Mouse (Mus musculus): ENCODE data around the gene Ssu2.

GRCm38 (mm10) chr6:112327793-112328192, 60.0 kb downstream of the Ssu2 start:
- TF ChIP-seq GATA1 (IDR thresholded peaks at IDR 0.05; ENCODE audit: borderline replicate concordance, low read length): no peak
- no peak for TF ChIP-seq CTCF (IDR thresholded peaks at IDR 0.05; ENCODE audit: low read depth, low read length)
- TF ChIP-seq TAL1 (conservative IDR thresholded peaks at IDR 0.05; ENCODE audit: low read depth, low read length): no peak
- no peak for TF ChIP-seq POLR2AphosphoS5 (IDR thresholded peaks at IDR 0.05; ENCODE audit: insufficient replicate concordance, low read depth, low read length)

All from G1E (cell line).